Mouse (Mus musculus) cerebellum, adult 2 months (tissue): ENCODE measurements at regions not wholly inside any gene's neighbourhood (a gene's known extent, or its start where the extent isn't known, plus 50 kb on each side); places are given as distances from the start of the nearest gene placed in this dataset.
A peak's percentile ranks its signal among the peaks of the same experiment; 100 is the strongest.

Source experiments
- DNase-seq, 2 experiments: peaks; one replicate each; pipeline ENCODE4 v3.0.0; 2021
- H3K27ac ChIP-seq: fragments of 200-500 bp; 2 replicates; pipeline ENCODE4 v1.5.1; 2012; ENCODE audit warnings: low read length, control low read depth, inconsistent platforms; ENCODE audit not compliant: insufficient read depth
- H3K27me3 ChIP-seq: fragments of 200-500 bp; 2 replicates; pipeline ENCODE4 v1.6.1; 2012; ENCODE audit warnings: inconsistent platforms, mild to moderate bottlenecking, low read length, moderate library complexity; ENCODE audit not compliant: control insufficient read depth, insufficient read depth
- H3K4me1 ChIP-seq: fragments of 200-500 bp; 2 replicates; pipeline ENCODE4 v1.6.1; 2011; ENCODE audit warnings: low read length; ENCODE audit not compliant: control insufficient read depth, insufficient read depth
- H3K4me3 ChIP-seq: fragments of 200-500 bp; replicated peaks from 2 replicates; pipeline ENCODE3; 2011; ENCODE audit warnings: mild to moderate bottlenecking, low read depth, low read length, control low read depth; ENCODE audit not compliant: insufficient read depth
- CTCF ChIP-seq: fragments of 200-500 bp; IDR thresholded peaks from 2 replicates; pipeline ENCODE4 v1.5.1; 2011; ENCODE audit warnings: low read depth, mild to moderate bottlenecking, control low read depth, low read length, moderate library complexity, borderline replicate concordance; ENCODE audit not compliant: insufficient read depth
- POLR2A ChIP-seq: fragments of 200-500 bp; IDR thresholded peaks from 2 replicates; pipeline ENCODE4 v1.6.1; 2011; ENCODE audit warnings: low read length, control low read depth, borderline replicate concordance; ENCODE audit not compliant: insufficient read depth
- WGBS: fragments of 180-500 bp; shearing (Covaris S2); methylation state at CpG from one replicate; pipeline ENCODE4 v1.1.7; 2018; 5-methylcytosine and 5-hydroxymethylcytosine counted together

- no peak overlapping the region for H3K27ac ChIP-seq
- no peak for TF ChIP-seq CTCF
- no peak for TF ChIP-seq POLR2A
- no peak overlapping the region for H3K4me3 ChIP-seq
- peak; percentile 41 to 70 for DNase-seq
- no peaks in the 10 kb centered on the region for H3K27me3 ChIP-seq
- 23% methylated on average over 9 of the region's 9 CpGs for WGBS
- peaks cover 11% of the 10 kb centered on the region for H3K4me1 ChIP-seq
These were observed 66.5 kb upstream of the 4930432M17Rik start for GRCm38 (mm10) chr3:121604081-121604480.

GRCm38 (mm10) chr3:121602826-121603370, 67.7 kb upstream of the 4930432M17Rik start:
- Histone ChIP-seq H3K4me3 (no peak overlapping the region), H3K27me3 (no peaks in the 10 kb centered on the region), H3K4me1 (peaks cover 11% of the 10 kb centered on the region), H3K27ac (no peak overlapping the region)
- no peak for DNase-seq
- WGBS: 96% methylated on average over 10 of the region's 10 CpGs
- no peak for TF ChIP-seq CTCF
- TF ChIP-seq POLR2A: no peak

GRCm38 (mm10) chr3:121602082-121602561, 68.4 kb upstream of the 4930432M17Rik start:
- DNase-seq: peak in 1 of 2 experiments; percentile 14
- Histone ChIP-seq H3K4me1 (peaks cover 11% of the 10 kb centered on the region), H3K4me3 (no peak overlapping the region), H3K27me3 (no peaks in the 10 kb centered on the region), H3K27ac (no peak overlapping the region)
- TF ChIP-seq POLR2A (no peak), CTCF (no peak)
- 55% methylated on average over 8 of the region's 8 CpGs for WGBS

GRCm38 (mm10) chr3:121600841-121601240, 68.6 kb upstream of the Slc44a3 start:
- no peak overlapping the region for H3K4me3 ChIP-seq
- no peak overlapping the region for H3K27ac ChIP-seq
- no peak for DNase-seq
- TF ChIP-seq CTCF (no peak), POLR2A (no peak)
- H3K4me1 ChIP-seq: peaks cover 11% of the 10 kb centered on the region
- no peaks in the 10 kb centered on the region for H3K27me3 ChIP-seq
- 83% methylated on average over 10 of the region's 10 CpGs for WGBS

GRCm38 (mm10) chr3:121600388-121600787, 68.2 kb upstream of the Slc44a3 start:
- no peak for TF ChIP-seq CTCF

GRCm38 (mm10) chr3:121597988-121598387, 65.8 kb upstream of the Slc44a3 start:
- 40% methylated on average over 4 of the region's 4 CpGs for WGBS
- H3K4me3 ChIP-seq: no peak overlapping the region
- H3K27ac ChIP-seq: no peak overlapping the region
- no peaks in the 10 kb centered on the region for H3K27me3 ChIP-seq
- DNase-seq: no peak
- TF ChIP-seq CTCF (no peak), POLR2A (no peak)
- no peaks in the 10 kb centered on the region; the same call in 1 of the 2 replicates for H3K4me1 ChIP-seq

More at GRCm38 (mm10) chr3:121600388-121600787, 68.2 kb upstream of the Slc44a3 start:
- WGBS: over 99% methylated on average over 4 of the region's 4 CpGs
- H3K27me3 ChIP-seq: no peaks in the 10 kb centered on the region
- H3K27ac ChIP-seq: no peak overlapping the region
- H3K4me1 ChIP-seq: peaks cover 11% of the 10 kb centered on the region
- H3K4me3 ChIP-seq: no peak overlapping the region
- DNase-seq: no peak

GRCm38 (mm10) chr3:121597203-121597602, 65.0 kb upstream of the Slc44a3 start:
- Histone ChIP-seq H3K27ac (no peak overlapping the region), H3K4me3 (no peak overlapping the region), H3K4me1 (no peaks in the 10 kb centered on the region; the same call in 1 of the 2 replicates), H3K27me3 (no peaks in the 10 kb centered on the region)
- 93% methylated on average over 5 of the region's 5 CpGs for WGBS
- no peak for DNase-seq
- TF ChIP-seq CTCF (no peak), POLR2A (no peak)

- Histone ChIP-seq H3K27me3 (no peaks in the 10 kb centered on the region), H3K4me1 (no peaks in the 10 kb centered on the region; the same call in 1 of the 2 replicates), H3K4me3 (no peak overlapping the region), H3K27ac (no peak overlapping the region)
- WGBS: 74% methylated on average over 4 of the region's 4 CpGs
- DNase-seq: no peak
- TF ChIP-seq CTCF: no peak
- no peak for TF ChIP-seq POLR2A
These were observed 62.4 kb upstream of the Slc44a3 start for GRCm38 (mm10) chr3:121594580-121594979.
